Mouse (Mus musculus): ENCODE data around the gene Ctnnd2. TPM values are rescaled to one million over a fixed set of nuclear protein-coding genes. Genes with fewer than 3 reads are reported as not detected.

The Ctnnd2 gene
- polyA plus RNA-seq, 1 experiment from 2014 or later: 45.1 TPM

- no peak for DNase-seq (ENCODE audit: low spot score)
- no peaks in the 10 kb centered on the region for H3K4me1 ChIP-seq (ENCODE audit: control insufficient read depth, insufficient read depth, low read length)
- H3K4me3 ChIP-seq (ENCODE audit: low read depth, low read length): no peak overlapping the region
Measured at GRCm38 (mm10) chr15:30212746-30213145, 40.4 kb downstream of the Ctnnd2 start.

GRCm38 (mm10) chr15:30215871-30216270, 43.5 kb downstream of the Ctnnd2 start:
- H3K9me3 ChIP-seq (replicated peaks; ENCODE audit: control insufficient read depth, low read length): no peaks in the 10 kb centered on the region
- H3K4me3 ChIP-seq (ENCODE audit: low read depth, low read length): no peak overlapping the region
- DNase-seq (ENCODE audit: low spot score) (peak; percentile 45), ATAC-seq (peak; percentile 48; the same call in 1 of the 2 replicates)
- no peaks in the 10 kb centered on the region for H3K36me3 ChIP-seq (ENCODE audit: control insufficient read depth, insufficient read depth, low read length)
- H3K27ac ChIP-seq (ENCODE audit: low read depth, low read length): no peak overlapping the region
- H3K4me2 ChIP-seq (ENCODE audit: low read length): no peak overlapping the region
- WGBS: 82% methylated on average over 4 of the region's 4 CpGs
- H3K27me3 ChIP-seq (replicated peaks; ENCODE audit: control insufficient read depth, insufficient read depth, low read length): no peaks in the 10 kb centered on the region
- no peaks in the 10 kb centered on the region for H3K4me1 ChIP-seq (ENCODE audit: control insufficient read depth, insufficient read depth, low read length)
- no peak overlapping the region for H3K9ac ChIP-seq (ENCODE audit: low read length)

More at GRCm38 (mm10) chr15:30212746-30213145, 40.4 kb downstream of the Ctnnd2 start:
- WGBS: 52% methylated on average over 5 of the region's 5 CpGs
- H3K27me3 ChIP-seq (replicated peaks; ENCODE audit: control insufficient read depth, insufficient read depth, low read length): no peaks in the 10 kb centered on the region
- no peaks in the 10 kb centered on the region for H3K36me3 ChIP-seq (ENCODE audit: control insufficient read depth, insufficient read depth, low read length)
- H3K27ac ChIP-seq (ENCODE audit: low read depth, low read length): no peak overlapping the region
- H3K4me2 ChIP-seq (ENCODE audit: low read length): no peak overlapping the region
- H3K9ac ChIP-seq (ENCODE audit: low read length): no peak overlapping the region
- no peaks in the 10 kb centered on the region for H3K9me3 ChIP-seq (replicated peaks; ENCODE audit: control insufficient read depth, low read length)
- no peak for ATAC-seq

- H3K36me3 ChIP-seq (ENCODE audit: control insufficient read depth, insufficient read depth, low read length): no peaks in the 10 kb centered on the region
- H3K4me3 ChIP-seq (ENCODE audit: low read depth, low read length): no peak overlapping the region
- no peak for ATAC-seq
- no peak overlapping the region for H3K27ac ChIP-seq (ENCODE audit: low read depth, low read length)
- no peaks in the 10 kb centered on the region for H3K27me3 ChIP-seq (replicated peaks; ENCODE audit: control insufficient read depth, insufficient read depth, low read length)
- H3K4me1 ChIP-seq (ENCODE audit: control insufficient read depth, insufficient read depth, low read length): no peaks in the 10 kb centered on the region
- DNase-seq (ENCODE audit: low spot score): no peak
- H3K9ac ChIP-seq (ENCODE audit: low read length): no peak overlapping the region
- 93% methylated on average over 4 of the region's 4 CpGs for WGBS
- H3K4me2 ChIP-seq (ENCODE audit: low read length): no peak overlapping the region
- no peaks in the 10 kb centered on the region for H3K9me3 ChIP-seq (replicated peaks; ENCODE audit: control insufficient read depth, low read length)
Measured at GRCm38 (mm10) chr15:30229112-30229511, 56.7 kb downstream of the Ctnnd2 start.

GRCm38 (mm10) chr15:30235210-30236034, 63.0 kb downstream of the Ctnnd2 start:
- Histone ChIP-seq H3K9me3 (replicated peaks; ENCODE audit: control insufficient read depth, low read length) (no peaks in the 10 kb centered on the region), H3K4me1 (ENCODE audit: control insufficient read depth, insufficient read depth, low read length) (no peaks in the 10 kb centered on the region), H3K36me3 (ENCODE audit: control insufficient read depth, insufficient read depth, low read length) (no peaks in the 10 kb centered on the region), H3K4me2 (ENCODE audit: low read length) (no peak overlapping the region), H3K9ac (ENCODE audit: low read length) (no peak overlapping the region), H3K4me3 (ENCODE audit: low read depth, low read length) (no peak overlapping the region), H3K27ac (ENCODE audit: low read depth, low read length) (no peak overlapping the region), H3K27me3 (replicated peaks; ENCODE audit: control insufficient read depth, insufficient read depth, low read length) (no peaks in the 10 kb centered on the region)
- ATAC-seq (no peak), DNase-seq (ENCODE audit: low spot score) (no peak)
- WGBS: 92% methylated on average over 10 of the region's 10 CpGs

- ATAC-seq: no peak
- no peaks in the 10 kb centered on the region for H3K36me3 ChIP-seq (ENCODE audit: control insufficient read depth, insufficient read depth, low read length)
- H3K27me3 ChIP-seq (replicated peaks; ENCODE audit: control insufficient read depth, insufficient read depth, low read length): no peaks in the 10 kb centered on the region
- no peaks in the 10 kb centered on the region for H3K9me3 ChIP-seq (replicated peaks; ENCODE audit: control insufficient read depth, low read length)
- no peak overlapping the region for H3K9ac ChIP-seq (ENCODE audit: low read length)
- WGBS: 91% methylated on average over 2 of the region's 2 CpGs
- H3K4me1 ChIP-seq (ENCODE audit: control insufficient read depth, insufficient read depth, low read length): no peaks in the 10 kb centered on the region
- no peak for DNase-seq (ENCODE audit: low spot score)
- H3K4me3 ChIP-seq (ENCODE audit: low read depth, low read length): no peak overlapping the region
- H3K27ac ChIP-seq (ENCODE audit: low read depth, low read length): no peak overlapping the region
- no peak overlapping the region for H3K4me2 ChIP-seq (ENCODE audit: low read length)
Measured at GRCm38 (mm10) chr15:30240881-30241280, 68.5 kb downstream of the Ctnnd2 start.

- Histone ChIP-seq H3K4me3 (ENCODE audit: low read depth, low read length) (no peak overlapping the region), H3K36me3 (ENCODE audit: control insufficient read depth, insufficient read depth, low read length) (no peaks in the 10 kb centered on the region), H3K27ac (ENCODE audit: low read depth, low read length) (no peak overlapping the region), H3K4me1 (ENCODE audit: control insufficient read depth, insufficient read depth, low read length) (peaks cover 9% of the 10 kb centered on the region), H3K9me3 (replicated peaks; ENCODE audit: control insufficient read depth, low read length) (no peaks in the 10 kb centered on the region), H3K27me3 (replicated peaks; ENCODE audit: control insufficient read depth, insufficient read depth, low read length) (no peaks in the 10 kb centered on the region), H3K9ac (ENCODE audit: low read length) (no peak overlapping the region), H3K4me2 (ENCODE audit: low read length) (no peak overlapping the region)
- no peak for DNase-seq (ENCODE audit: low spot score)
- no peak for ATAC-seq
- 53% methylated on average over 10 of the region's 10 CpGs for WGBS
Measured at GRCm38 (mm10) chr15:30268822-30269221, 96.4 kb downstream of the Ctnnd2 start.

GRCm38 (mm10) chr15:30271141-30271572, 98.8 kb downstream of the Ctnnd2 start:
- H3K4me3 ChIP-seq (ENCODE audit: low read depth, low read length): no peak overlapping the region
- no peak overlapping the region for H3K9ac ChIP-seq (ENCODE audit: low read length)
- H3K36me3 ChIP-seq (ENCODE audit: control insufficient read depth, insufficient read depth, low read length): no peaks in the 10 kb centered on the region
- peak; percentile 73 for ATAC-seq
- no peaks in the 10 kb centered on the region for H3K27me3 ChIP-seq (replicated peaks; ENCODE audit: control insufficient read depth, insufficient read depth, low read length)
- H3K27ac ChIP-seq (ENCODE audit: low read depth, low read length): peak overlapping the region; percentile 41; the same call in 1 of the 2 replicates
- 49% methylated on average over 8 of the region's 8 CpGs for WGBS
- H3K4me1 ChIP-seq (ENCODE audit: control insufficient read depth, insufficient read depth, low read length): peaks cover 17% of the 10 kb centered on the region
- H3K9me3 ChIP-seq (replicated peaks; ENCODE audit: control insufficient read depth, low read length): no peaks in the 10 kb centered on the region
- H3K4me2 ChIP-seq (ENCODE audit: low read length): no peak overlapping the region
- peak; percentile 78 for DNase-seq (ENCODE audit: low spot score)

GRCm38 (mm10) chr15:30272326-30272725, 99.9 kb downstream of the Ctnnd2 start:
- Histone ChIP-seq H3K4me1 (ENCODE audit: control insufficient read depth, insufficient read depth, low read length) (peaks cover 18% of the 10 kb centered on the region), H3K4me3 (ENCODE audit: low read depth, low read length) (no peak overlapping the region), H3K9ac (ENCODE audit: low read length) (no peak overlapping the region), H3K27ac (ENCODE audit: low read depth, low read length) (no peak overlapping the region), H3K36me3 (ENCODE audit: control insufficient read depth, insufficient read depth, low read length) (no peaks in the 10 kb centered on the region), H3K4me2 (ENCODE audit: low read length) (no peak overlapping the region), H3K9me3 (replicated peaks; ENCODE audit: control insufficient read depth, low read length) (no peaks in the 10 kb centered on the region), H3K27me3 (replicated peaks; ENCODE audit: control insufficient read depth, insufficient read depth, low read length) (no peaks in the 10 kb centered on the region)
- WGBS: 82% methylated on average over 4 of the region's 4 CpGs
- no peak for DNase-seq (ENCODE audit: low spot score)
- ATAC-seq: no peak

- H3K27ac ChIP-seq (ENCODE audit: low read depth, low read length): no peak overlapping the region
- ATAC-seq (peak; percentile 70), DNase-seq (ENCODE audit: low spot score) (peak; percentile 68)
- peak overlapping the region; percentile 24; the same call in 1 of the 2 replicates for H3K4me2 ChIP-seq (ENCODE audit: low read length)
- no peak overlapping the region for H3K9ac ChIP-seq (ENCODE audit: low read length)
- no peaks in the 10 kb centered on the region for H3K9me3 ChIP-seq (replicated peaks; ENCODE audit: control insufficient read depth, low read length)
- H3K27me3 ChIP-seq (replicated peaks; ENCODE audit: control insufficient read depth, insufficient read depth, low read length): no peaks in the 10 kb centered on the region
- 12% methylated on average over 5 of the region's 5 CpGs for WGBS
- no peak overlapping the region for H3K4me3 ChIP-seq (ENCODE audit: low read depth, low read length)
- no peaks in the 10 kb centered on the region for H3K36me3 ChIP-seq (ENCODE audit: control insufficient read depth, insufficient read depth, low read length)
- peaks cover 20% of the 10 kb centered on the region for H3K4me1 ChIP-seq (ENCODE audit: control insufficient read depth, insufficient read depth, low read length)
Measured at GRCm38 (mm10) chr15:30275721-30276120, 103.3 kb downstream of the Ctnnd2 start.

Measured in forebrain, embryonic 14.5 days (tissue).